Mouse (Mus musculus) spleen, adult 2 months (tissue): Measurements from ENCODE around the gene Sacm1l.

Experiments
- CTCF ChIP-seq: fragments of 200-500 bp; IDR thresholded peaks from 2 replicates; pipeline ENCODE4 v1.5.1; 2011; ENCODE audit warnings: mild to moderate bottlenecking, inconsistent platforms; ENCODE audit not compliant: insufficient read depth, insufficient read length, insufficient replicate concordance; ENCODE audit errors: extremely low read depth
- POLR2A ChIP-seq: fragments of 200-500 bp; IDR thresholded peaks from 2 replicates; pipeline ENCODE4 v1.6.1; 2011; ENCODE audit warnings: low read depth, low read length, inconsistent platforms

- TF ChIP-seq POLR2A: no peak
- TF ChIP-seq CTCF: no peak
Measured at GRCm38 (mm10) chr9:123490930-123491329, 38.6 kb upstream of the Sacm1l start.
